Mouse (Mus musculus) cerebellum, postnatal 36 days (tissue): ENCODE data around the gene Igfbp2.

Experiments used
- DNase-seq, 2 experiments: peaks; one replicate each; pipeline ENCODE4 v3.0.0; 2021 to 2022; ENCODE audit warnings: mixed read lengths in 2 of 2

Igfbp2 gene

DNA sequence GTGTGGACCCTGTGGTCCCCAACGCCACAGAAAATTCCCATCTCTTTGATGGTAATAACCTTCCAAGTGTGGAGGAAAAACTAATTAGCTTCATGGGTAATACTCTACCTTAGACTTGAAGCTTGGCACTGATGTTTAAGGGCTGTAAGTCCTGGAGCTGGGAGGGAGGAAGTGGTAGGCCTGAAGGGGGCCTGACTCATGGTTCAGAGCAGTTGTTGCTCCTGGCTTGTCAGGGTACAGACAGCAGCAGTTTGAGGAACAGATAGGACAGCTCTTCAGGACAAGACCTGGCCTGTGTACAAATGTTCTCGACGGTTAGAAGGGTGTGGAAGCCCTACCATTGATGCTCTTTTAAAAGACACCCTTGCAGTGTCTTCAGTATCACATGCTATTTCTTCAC is 8.7 kb upstream of the Igfbp2 start:
- DNase-seq, result no peak

DNA sequence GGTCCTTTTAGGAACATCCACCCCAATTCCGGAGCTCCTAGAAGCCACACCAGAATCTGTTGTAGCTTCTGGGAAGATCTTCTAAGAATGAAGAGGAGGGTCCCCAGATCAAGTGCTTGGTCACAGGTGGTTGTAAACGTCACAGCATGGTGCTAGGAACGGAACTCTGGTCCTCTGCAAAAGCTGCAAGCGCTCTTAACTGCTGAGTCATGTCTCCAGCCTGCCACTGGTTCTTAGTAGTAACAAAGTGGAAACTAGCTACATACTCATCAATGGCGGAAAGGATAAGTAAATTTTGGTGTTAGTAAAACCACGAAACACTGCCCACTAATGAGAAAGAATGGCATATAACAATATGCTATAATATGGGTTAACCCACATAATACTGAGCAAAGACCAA is 4.3 kb upstream of the Igfbp2 start:
- DNase-seq, result no peak

- DNase-seq, result no peak
Measured at GRCm38 (mm10) chr1:72822893-72823292, 1.4 kb upstream of the Igfbp2 start.

GRCm38 (mm10) chr1:72824707-72825101 is 401 bp downstream of the Igfbp2 start:
- peak in 1 of 2 experiments; percentile 15 for DNase-seq

- no peak for DNase-seq
Measured at GRCm38 (mm10) chr1:72825286-72825685, 983 bp downstream of the Igfbp2 start.

- DNase-seq, result no peak
Measured at GRCm38 (mm10) chr1:72825921-72826320, 1.6 kb downstream of the Igfbp2 start.

- no peak for DNase-seq
Measured at GRCm38 (mm10) chr1:72826446-72826845, 2.1 kb downstream of the Igfbp2 start.

GRCm38 (mm10) chr1:72826931-72827330 is 2.6 kb downstream of the Igfbp2 start:
- DNase-seq, result no peak

GRCm38 (mm10) chr1:72827411-72828315 is 3.4 kb downstream of the Igfbp2 start:
- no peak for DNase-seq

DNA sequence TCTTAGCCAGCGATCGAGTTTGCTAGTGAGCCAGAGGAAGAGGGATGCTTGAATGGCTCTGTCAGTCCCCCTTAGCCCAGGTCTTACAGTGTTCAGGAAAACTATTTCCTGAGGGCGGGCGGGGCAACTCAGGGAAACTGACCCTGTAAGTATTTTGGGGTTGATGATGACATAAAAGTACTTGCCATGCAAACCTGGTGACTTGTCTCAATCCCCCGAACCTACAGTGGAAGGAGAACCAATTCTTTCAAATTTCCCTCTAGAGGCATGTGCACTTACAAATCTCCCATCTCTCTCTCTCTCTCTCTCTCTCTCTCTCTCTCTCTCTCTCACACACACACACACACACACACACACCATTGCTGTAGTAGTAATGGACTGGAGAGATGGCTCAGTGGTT is 4.5 kb downstream of the Igfbp2 start:
- DNase-seq, result no peak

- no peak for DNase-seq
Measured at GRCm38 (mm10) chr1:72830485-72830884, 6.2 kb downstream of the Igfbp2 start.

- DNase-seq, result no peak
Measured at GRCm38 (mm10) chr1:72832715-72833153, 8.4 kb downstream of the Igfbp2 start.

GRCm38 (mm10) chr1:72833563-72833962 is 9.3 kb downstream of the Igfbp2 start:
- DNase-seq, result no peak

DNA sequence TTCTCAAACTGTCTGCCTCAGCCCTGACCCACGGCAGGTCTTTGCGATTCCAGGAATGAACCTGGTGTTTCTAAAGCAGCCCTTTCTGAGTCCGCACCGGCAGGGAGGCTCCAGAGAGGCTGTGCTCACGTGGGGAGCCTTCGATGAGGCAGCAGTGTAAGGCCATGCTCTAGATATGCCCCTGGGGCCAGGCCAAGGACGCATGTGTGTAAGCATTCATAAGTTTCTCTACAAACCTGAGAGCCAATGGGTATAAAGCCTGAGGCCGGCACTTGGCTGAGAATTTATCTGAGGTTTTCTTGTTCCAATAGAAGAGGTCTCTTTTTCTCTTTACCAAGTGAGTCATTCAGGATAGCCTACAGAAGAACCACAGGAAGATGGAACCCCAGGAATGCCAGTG is 15.1 kb downstream of the Igfbp2 start:
- DNase-seq, result no peak

DNA sequence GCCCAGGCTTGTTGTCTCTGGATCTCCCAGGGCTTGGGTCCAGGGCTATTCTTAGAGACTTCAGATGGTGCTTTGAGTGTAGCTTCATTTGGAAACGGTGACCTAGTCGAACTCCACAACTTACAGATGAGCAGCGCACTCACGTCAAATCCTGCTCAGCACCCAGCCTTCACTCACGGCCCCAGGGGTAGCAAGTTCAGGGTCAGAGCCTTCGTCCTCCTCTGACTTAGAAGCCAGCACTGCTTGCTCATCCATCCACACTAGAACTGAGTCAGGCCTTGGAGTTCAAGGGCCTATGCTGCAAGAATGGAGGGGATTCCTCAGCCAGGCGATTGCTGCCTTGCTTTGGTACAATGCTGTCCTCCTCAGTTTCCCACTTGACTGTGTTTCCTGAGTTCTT is 15.5 kb downstream of the Igfbp2 start:
- no peak for DNase-seq

- no peak for DNase-seq
Measured at GRCm38 (mm10) chr1:72842666-72843459, 18.6 kb downstream of the Igfbp2 start.

GRCm38 (mm10) chr1:72844675-72845074 is 20.4 kb downstream of the Igfbp2 start:
- DNase-seq, result no peak

- no peak for DNase-seq
Measured at GRCm38 (mm10) chr1:72847849-72848380, 23.6 kb downstream of the Igfbp2 start.

DNA sequence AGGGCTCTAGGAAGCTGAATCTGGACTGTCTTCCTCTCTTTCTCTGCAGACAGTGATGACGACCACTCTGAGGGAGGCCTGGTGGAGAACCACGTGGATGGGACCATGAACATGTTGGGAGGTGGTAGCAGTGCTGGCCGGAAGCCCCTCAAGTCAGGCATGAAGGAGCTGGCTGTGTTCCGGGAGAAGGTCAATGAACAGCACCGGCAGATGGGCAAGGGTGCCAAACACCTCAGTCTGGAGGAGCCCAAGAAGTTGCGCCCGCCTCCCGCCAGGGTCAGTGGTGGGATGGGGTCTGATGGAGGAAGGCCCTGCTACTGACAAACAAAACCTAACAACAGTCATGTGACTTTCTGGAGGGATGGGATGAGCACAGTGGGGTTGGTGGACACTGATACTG is 24.7 kb downstream of the Igfbp2 start:
- no peak for DNase-seq

DNA sequence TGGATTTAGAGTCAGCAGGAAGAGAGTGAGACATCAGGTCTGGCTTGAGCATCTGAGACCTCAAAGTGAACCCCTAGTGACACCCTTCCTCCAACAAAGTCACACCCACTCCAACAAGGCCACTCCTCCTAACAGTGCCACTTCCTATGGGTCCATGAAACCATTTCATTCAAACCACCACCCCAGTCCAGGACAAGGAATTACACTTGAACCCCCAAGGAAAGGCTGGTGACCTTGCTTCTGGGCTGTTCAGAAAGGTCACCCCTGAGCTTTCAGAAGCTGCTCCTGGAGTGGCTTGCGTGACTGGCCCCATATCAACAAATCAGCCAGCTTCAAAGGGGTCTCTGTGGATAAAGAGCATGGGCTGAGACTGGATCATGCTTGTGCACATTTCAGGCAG is 29.5 kb downstream of the Igfbp2 start:
- DNase-seq, result no peak

DNA sequence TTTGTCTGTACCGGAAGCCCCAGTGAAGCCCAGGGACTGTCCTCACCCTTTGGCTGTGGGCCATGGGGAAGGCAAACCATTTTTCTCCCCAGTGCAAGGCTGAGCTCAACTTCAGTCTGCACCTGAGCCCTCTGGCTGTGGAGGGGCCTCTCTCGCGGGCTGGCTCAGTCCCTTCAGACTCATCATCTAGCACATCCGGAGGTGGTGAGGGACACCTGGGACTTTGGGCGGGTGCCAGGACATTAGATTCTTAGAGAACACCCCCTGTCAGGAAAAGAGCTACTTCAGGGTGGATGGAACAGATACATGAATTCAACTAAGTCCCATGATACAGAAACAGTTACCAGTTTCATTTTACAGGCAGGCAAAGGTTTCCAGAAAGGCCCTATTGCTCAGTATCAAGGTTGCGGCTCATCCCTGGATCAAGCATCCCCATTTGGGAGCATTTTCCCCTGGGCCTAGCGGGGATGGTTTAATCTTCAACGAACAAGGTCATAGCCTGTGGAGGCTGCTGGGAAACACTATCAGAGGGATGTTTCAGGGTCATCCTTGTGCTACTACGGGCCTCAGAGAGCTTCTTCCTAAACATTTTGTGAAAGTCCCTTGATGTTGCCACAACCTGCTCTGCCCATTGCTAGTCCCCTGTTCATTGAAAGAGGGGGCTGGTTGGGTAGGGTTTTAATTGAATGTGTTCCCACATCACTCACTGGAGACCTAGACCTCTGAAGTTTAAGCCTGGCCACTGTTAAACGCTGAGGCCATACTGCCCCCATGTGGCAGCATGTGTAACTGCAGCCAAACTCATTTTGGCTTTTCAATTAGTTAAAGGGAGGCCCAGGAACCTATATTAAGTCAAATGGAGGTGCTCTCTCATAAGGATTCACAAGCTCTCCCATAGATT is 30.3 kb downstream of the Igfbp2 start:
- peak; percentile 62 to 71 for DNase-seq

- no peak for DNase-seq
Measured at GRCm38 (mm10) chr1:72855729-72856128, 31.4 kb downstream of the Igfbp2 start.
